Mouse (Mus musculus) hindbrain, postnatal 0 days (tissue): ENCODE results near the gene Tnfsf8. TPM values are rescaled to one million over a fixed set of nuclear protein-coding genes. Genes with fewer than 3 reads are reported as not detected.

Experiments used
- ATAC-seq: fragments of 200-750 bp; cut with Nextera tagmentation; 2 replicates; pipeline ENCODE4 v1.8.0; 2017; ENCODE audit warnings: mild to moderate bottlenecking, moderate TSS enrichment, moderate library complexity
- DNase-seq: peaks from one replicate; pipeline ENCODE4 v3.0.0-alpha.2; 2015; ENCODE audit warnings: low spot score
- H3K27ac ChIP-seq: fragments of 300-500 bp; sonication (generic); 2 replicates; pipeline ENCODE4 v1.5.1; 2014; ENCODE audit warnings: mild to moderate bottlenecking
- H3K27me3 ChIP-seq: fragments of 300-500 bp; sonication (generic); 2 replicates; pipeline ENCODE4 v1.6.1; 2014; ENCODE audit warnings: low read length, mixed read lengths; ENCODE audit not compliant: insufficient read depth
- H3K36me3 ChIP-seq: fragments of 300-500 bp; sonication (generic); 2 replicates; pipeline ENCODE4 v1.6.1; 2014; ENCODE audit warnings: low read length, mixed read lengths; ENCODE audit not compliant: insufficient read depth
- H3K4me1 ChIP-seq: fragments of 300-500 bp; sonication (generic); 2 replicates; pipeline ENCODE4 v1.6.1; 2014; ENCODE audit warnings: antibody characterized with exemption, low read length, mixed read lengths; ENCODE audit not compliant: insufficient read depth
- H3K4me2 ChIP-seq: fragments of 300-500 bp; sonication (generic); 2 replicates; pipeline ENCODE4 v1.6.1; 2014; ENCODE audit warnings: low read depth, mild to moderate bottlenecking, low read length, moderate library complexity, mixed read lengths
- H3K4me3 ChIP-seq: fragments of 300-500 bp; sonication (generic); 2 replicates; pipeline ENCODE4 v1.5.1; 2014; ENCODE audit warnings: low read length
- H3K9ac ChIP-seq: fragments of 300-500 bp; sonication (generic); replicated peaks from 2 replicates; pipeline ENCODE4 v1.6.1; 2014; ENCODE audit warnings: mild to moderate bottlenecking, low read length, moderate library complexity, mixed read lengths
- H3K9me3 ChIP-seq: fragments of 300-500 bp; sonication (generic); 2 replicates; pipeline ENCODE4 v1.6.1; 2016; ENCODE audit warnings: low read length, mixed read lengths
- CTCF ChIP-seq: IDR thresholded peaks from 2 replicates; pipeline ENCODE4 v1.5.1; 2016; ENCODE audit warnings: antibody characterized with exemption, control low read depth, low read depth
- WGBS: fragments of 180-500 bp; shearing (Covaris S2); extraction: QIAGEN DNeasy Blood & Tissue Kit; methylation state at CpG from one replicate; pipeline ENCODE4 v1.1.7; 2014; 5-methylcytosine and 5-hydroxymethylcytosine counted together
- polyA plus RNA-seq: library from polyadenylated mRNA; unstranded; fragments of >200 nt; fragmentation: Nextera tagmentation; extraction: Ambion mirVana; gene quantifications from 2 replicates; pipeline ENCODE4 v1.2.1, GENCODE M21; 2015
- total RNA-seq: library from RNA; depleted of rRNA; stranded (reverse); fragments of >200 nt; gene quantifications from 2 replicates; pipeline ENCODE4 v1.2.3, GENCODE M21; 2014

The Tnfsf8 gene
- total and polyA plus RNA-seq, 2 experiments from 2014 or later = 0.04 TPM; not detected in 1

DNA sequence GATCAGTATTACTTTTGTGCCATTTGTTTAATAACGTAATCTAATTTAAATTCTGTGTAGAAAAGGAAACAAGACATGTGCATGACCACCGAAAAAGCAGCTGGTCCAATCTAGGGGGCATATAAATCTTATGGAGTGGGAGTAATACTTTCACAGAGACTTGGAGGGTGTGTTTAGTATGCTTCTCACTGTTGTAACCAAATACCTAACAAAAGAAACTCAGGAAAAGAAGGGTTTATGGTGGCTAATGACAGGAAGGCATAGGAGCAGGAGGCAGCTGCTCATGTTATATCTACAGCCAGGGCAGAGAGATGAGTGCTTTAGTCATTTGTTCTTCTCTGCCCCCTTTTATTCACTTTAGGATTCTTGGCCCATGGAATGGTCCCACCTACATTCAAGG lies 15.6 kb upstream of the Tnfsf8 start:
- no peak for TF ChIP-seq CTCF
- no peaks in the 10 kb centered on the region for H3K9me3 ChIP-seq
- H3K4me3 ChIP-seq = no peak overlapping the region
- no peak overlapping the region for H3K4me2 ChIP-seq
- H3K27ac ChIP-seq = no peak overlapping the region
- 90% methylated on average over 2 of the region's 2 CpGs for WGBS
- DNase-seq (no peak), ATAC-seq (no peak)
- H3K27me3 ChIP-seq = no peaks in the 10 kb centered on the region
- no peaks in the 10 kb centered on the region for H3K4me1 ChIP-seq
- H3K9ac ChIP-seq = no peak overlapping the region
- no peaks in the 10 kb centered on the region for H3K36me3 ChIP-seq

DNA sequence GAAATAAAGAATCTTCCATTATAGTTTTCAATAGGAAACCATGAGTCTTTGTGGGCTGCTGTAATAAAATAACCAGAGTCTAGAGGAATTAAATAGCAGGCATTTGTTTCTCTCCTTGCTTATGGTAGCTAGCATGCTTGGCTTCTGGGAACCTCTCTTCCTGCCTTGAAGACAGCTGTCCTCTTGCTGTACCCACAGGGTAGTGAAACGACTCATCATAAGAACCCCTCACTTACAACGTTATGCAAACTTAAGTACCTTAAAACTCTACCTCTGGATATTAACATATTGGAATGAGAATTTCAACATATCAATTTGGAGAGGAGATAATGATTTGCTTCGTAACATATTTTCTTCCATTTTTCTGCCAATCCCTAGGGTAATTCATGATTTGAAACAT lies 14.3 kb upstream of the Tnfsf8 start:
- Histone ChIP-seq H3K4me3 (no peak overlapping the region), H3K27ac (no peak overlapping the region), H3K4me1 (no peaks in the 10 kb centered on the region), H3K36me3 (no peaks in the 10 kb centered on the region), H3K4me2 (no peak overlapping the region), H3K27me3 (no peaks in the 10 kb centered on the region), H3K9me3 (no peaks in the 10 kb centered on the region), H3K9ac (no peak overlapping the region)
- no peak for TF ChIP-seq CTCF
- no peak for ATAC-seq
- WGBS = 92% methylated on average over 3 of the region's 3 CpGs
- DNase-seq = no peak

DNA sequence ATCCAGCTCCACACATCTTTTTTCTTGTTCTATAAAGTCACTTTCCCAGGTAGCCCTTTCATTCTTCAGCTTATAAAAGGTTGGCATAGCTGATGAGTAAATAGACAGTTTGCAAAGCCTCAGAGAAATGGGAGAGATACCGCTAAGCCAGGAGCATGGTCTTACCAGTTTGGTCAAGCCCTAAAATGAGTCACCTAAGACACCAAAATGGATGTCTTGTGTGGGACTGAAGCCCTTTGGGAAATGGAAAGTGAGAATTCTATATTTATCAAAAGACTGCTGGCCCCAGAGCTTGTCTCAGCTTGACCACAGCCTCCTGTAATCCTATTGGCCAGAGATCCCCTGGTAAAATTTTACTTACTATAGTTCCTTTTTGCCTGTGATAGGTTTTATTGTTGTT lies 9.5 kb upstream of the Tnfsf8 start:
- Histone ChIP-seq H3K4me3 (no peak overlapping the region), H3K9ac (no peak overlapping the region), H3K9me3 (no peaks in the 10 kb centered on the region), H3K36me3 (no peaks in the 10 kb centered on the region), H3K27me3 (no peaks in the 10 kb centered on the region), H3K4me1 (no peaks in the 10 kb centered on the region), H3K4me2 (no peak overlapping the region), H3K27ac (no peak overlapping the region)
- 95% methylated on average over 1 of the region's 1 CpGs for WGBS
- ATAC-seq (no peak), DNase-seq (no peak)
- TF ChIP-seq CTCF = no peak

DNA sequence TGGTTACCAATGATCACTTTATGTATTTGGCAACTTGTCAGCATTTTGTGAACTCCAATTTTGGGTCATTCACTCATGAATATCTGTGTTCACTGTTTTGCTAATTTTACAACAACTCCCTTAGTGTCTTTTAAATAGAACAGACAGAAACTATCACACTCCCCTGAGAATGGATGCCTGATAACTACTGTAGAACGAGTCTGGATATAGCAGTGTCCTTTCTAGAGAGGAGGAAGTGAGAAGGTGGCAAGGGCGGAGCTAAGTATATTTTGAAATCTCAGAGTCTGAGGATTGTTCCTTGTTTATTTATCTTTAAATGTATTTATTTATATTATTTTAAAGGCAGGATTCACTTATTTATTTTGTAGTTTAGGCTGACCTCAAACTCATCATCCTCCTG lies 7.6 kb upstream of the Tnfsf8 start:
- no peak for ATAC-seq
- no peak for DNase-seq
- Histone ChIP-seq H3K4me3 (no peak overlapping the region), H3K36me3 (no peaks in the 10 kb centered on the region), H3K4me2 (no peak overlapping the region), H3K9ac (no peak overlapping the region), H3K27ac (no peak overlapping the region), H3K9me3 (no peaks in the 10 kb centered on the region), H3K4me1 (no peaks in the 10 kb centered on the region), H3K27me3 (no peaks in the 10 kb centered on the region)
- 71% methylated on average over 2 of the region's 2 CpGs for WGBS
- TF ChIP-seq CTCF = no peak

DNA sequence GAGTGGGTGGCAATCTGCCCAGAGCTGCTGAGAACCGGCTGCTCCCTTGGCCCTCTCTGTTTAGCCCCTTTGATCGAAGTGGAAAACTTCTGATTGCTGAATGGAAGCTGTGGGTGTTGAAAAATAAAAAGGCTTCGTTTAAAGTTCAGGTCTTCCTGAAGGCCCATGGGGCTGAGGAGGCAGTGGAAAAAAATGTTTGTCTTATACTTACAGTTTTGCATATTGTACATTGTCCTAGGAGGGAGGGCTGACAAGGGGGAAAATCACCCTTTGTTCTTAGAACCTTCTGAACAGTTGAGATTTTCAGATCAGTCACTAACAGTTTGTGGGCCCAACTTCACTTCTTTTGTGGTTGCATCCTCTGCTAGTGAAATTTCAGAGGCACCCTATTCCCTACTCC lies 1.8 kb upstream of the Tnfsf8 start:
- no peaks in the 10 kb centered on the region for H3K4me1 ChIP-seq
- ATAC-seq (no peak), DNase-seq (no peak)
- no peak for TF ChIP-seq CTCF
- no peaks in the 10 kb centered on the region for H3K27me3 ChIP-seq
- no peak overlapping the region for H3K4me3 ChIP-seq
- H3K36me3 ChIP-seq = no peaks in the 10 kb centered on the region
- no peak overlapping the region for H3K4me2 ChIP-seq
- no peak overlapping the region for H3K9ac ChIP-seq
- no peak overlapping the region for H3K27ac ChIP-seq
- 46% methylated on average over 3 of the region's 3 CpGs for WGBS
- H3K9me3 ChIP-seq = no peaks in the 10 kb centered on the region

DNA sequence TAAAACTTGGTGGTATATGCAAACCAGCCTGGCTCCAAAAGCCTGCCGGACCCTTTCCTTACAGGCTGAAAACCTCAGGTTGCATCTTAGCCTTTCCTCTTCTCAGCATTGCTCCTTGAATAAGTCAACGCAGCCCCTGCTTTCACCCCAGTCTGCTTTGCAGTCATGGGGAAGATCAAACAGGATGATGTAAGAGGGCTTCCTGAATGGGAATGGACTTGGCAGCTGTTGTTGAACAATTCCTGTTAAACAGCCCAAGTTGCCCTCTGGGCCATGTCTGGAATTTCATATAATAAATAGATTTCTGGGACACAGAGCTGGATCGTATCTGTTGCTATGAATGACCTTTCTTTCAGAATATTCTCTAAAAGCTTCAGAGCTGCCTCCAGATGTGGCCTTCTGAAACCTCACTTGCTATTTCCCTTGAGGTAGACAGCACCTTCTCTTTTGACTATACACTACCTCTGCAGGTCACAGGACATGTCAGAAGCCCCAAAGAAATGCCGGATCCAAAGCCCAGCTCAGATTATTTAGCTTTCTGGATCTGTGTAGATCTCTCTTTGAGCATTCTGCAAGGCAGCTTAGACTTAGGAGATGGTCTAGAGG lies 1.0 kb upstream of the Tnfsf8 start:
- Histone ChIP-seq H3K27ac (no peak overlapping the region), H3K4me1 (no peaks in the 10 kb centered on the region)
- no peak for ATAC-seq

DNA sequence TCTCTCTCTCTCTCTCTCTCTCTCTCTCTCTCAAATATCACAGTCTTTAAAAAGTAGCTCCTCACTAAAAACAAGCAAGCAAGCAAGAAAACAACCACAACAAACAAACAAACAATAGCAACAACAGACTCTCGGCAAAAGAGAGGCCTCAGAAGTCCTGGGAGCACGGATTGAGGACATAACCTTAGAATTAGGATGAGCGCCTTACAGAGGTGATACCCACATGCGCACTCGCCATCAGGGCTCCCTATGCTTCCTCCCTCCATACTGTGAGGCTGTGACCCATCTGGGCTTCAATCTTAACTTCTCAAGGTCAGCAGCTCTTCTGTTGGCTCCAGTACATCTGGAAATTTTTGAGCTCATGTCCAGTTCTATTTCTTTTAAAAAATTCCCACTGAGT lies 911 bp downstream of the Tnfsf8 start:
- no peak for TF ChIP-seq CTCF
- Histone ChIP-seq H3K4me2 (no peak overlapping the region), H3K4me3 (no peak overlapping the region), H3K36me3 (no peaks in the 10 kb centered on the region), H3K9me3 (no peaks in the 10 kb centered on the region), H3K4me1 (no peaks in the 10 kb centered on the region), H3K27ac (no peak overlapping the region), H3K9ac (no peak overlapping the region), H3K27me3 (no peaks in the 10 kb centered on the region)
- ATAC-seq (no peak), DNase-seq (no peak)
- 88% methylated on average over 5 of the region's 5 CpGs for WGBS

More for the DNA sequence above, 1.0 kb upstream of the Tnfsf8 start:
- no peaks in the 10 kb centered on the region for H3K9me3 ChIP-seq
- H3K27me3 ChIP-seq = no peaks in the 10 kb centered on the region
- no peak overlapping the region for H3K9ac ChIP-seq
- no peak overlapping the region for H3K4me3 ChIP-seq
- no peak for DNase-seq
- no peaks in the 10 kb centered on the region for H3K36me3 ChIP-seq
- WGBS = 70% methylated on average over 4 of the region's 4 CpGs
- no peak overlapping the region for H3K4me2 ChIP-seq
- no peak for TF ChIP-seq CTCF
